Mouse (Mus musculus) adrenal gland, postnatal 14 days (tissue): ENCODE results near the gene Anxa3. TPM values are rescaled to one million over a fixed set of nuclear protein-coding genes. Genes with fewer than 3 reads are reported as not detected.

Source experiments
- DNase-seq: peaks from one replicate; pipeline ENCODE4 v3.0.0; 2021; ENCODE audit warnings: mixed read lengths
- long read RNA-seq, 2 experiments: library from polyadenylated mRNA; stranded (forward); transcript quantifications; one replicate each; pipeline ENCODE4 v2.0.0; 2021
- total RNA-seq: library from RNA; stranded (reverse); gene quantifications from 2 replicates; pipeline ENCODE4 v1.2.3, GENCODE M21; 2021

Anxa3 gene
- total RNA-seq, result 25.7 and 30.0 TPM in 2 replicates
- long read RNA-seq, experiment 1, transcript Anxa3-201 (13 exons, 1,595 nt), result major isoform, 20 of 21 reads
- long read RNA-seq, experiment 1, partial matches to known transcripts, result 0 of 21 reads
- long read RNA-seq, experiment 1, other reads (novel, unspliced or antisense), result 1 of 21 reads
- long read RNA-seq, experiment 2, transcript Anxa3-201 (13 exons, 1,595 nt), result major isoform, 28 of 37 reads
- long read RNA-seq, experiment 2, partial matches to known transcripts, result 2 of 37 reads
- long read RNA-seq, experiment 2, other reads (novel, unspliced or antisense), result 7 of 37 reads

- DNase-seq, result peak; percentile 62
Measured at GRCm38 (mm10) chr5:96792936-96793718, at the start of gene Anxa3. Anxa3 (plus strand) TSS chr5:96793339.

GRCm38 (mm10) chr5:96747195-96747984, 45.7 kb upstream of the Anxa3 start:
- DNase-seq, result no peak

DNA sequence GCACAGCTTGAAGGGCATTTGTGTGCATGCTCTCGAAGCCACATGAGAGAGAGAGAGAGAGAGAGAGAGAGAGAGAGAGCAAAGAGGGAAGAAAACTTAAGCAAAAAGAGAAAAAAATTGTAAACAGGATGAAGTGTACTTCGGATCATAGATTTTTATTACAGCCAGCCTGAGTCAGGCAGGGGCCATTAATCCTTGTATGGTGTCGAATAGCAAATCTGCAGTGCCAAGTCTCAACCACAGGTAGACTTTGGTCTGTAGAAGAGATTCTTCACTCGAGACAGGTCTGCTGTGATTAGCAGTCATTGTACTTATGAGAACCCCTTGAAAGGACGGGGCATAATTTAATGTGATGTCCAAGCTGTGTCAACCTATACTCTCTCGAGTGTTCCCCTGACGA, 35.5 kb upstream of the Anxa3 start:
- no peak for DNase-seq

GRCm38 (mm10) chr5:96762021-96762420, 31.1 kb upstream of the Anxa3 start:
- DNase-seq, result no peak

- peak; percentile 79 for DNase-seq
Measured at GRCm38 (mm10) chr5:96768846-96769471, 24.2 kb upstream of the Anxa3 start.

GRCm38 (mm10) chr5:96783506-96784288, 9.4 kb upstream of the Anxa3 start:
- no peak for DNase-seq

- DNase-seq, result no peak
Measured at GRCm38 (mm10) chr5:96785096-96785495, 8.0 kb upstream of the Anxa3 start.

GRCm38 (mm10) chr5:96792422-96792821, 717 bp upstream of the Anxa3 start:
- no peak for DNase-seq

DNA sequence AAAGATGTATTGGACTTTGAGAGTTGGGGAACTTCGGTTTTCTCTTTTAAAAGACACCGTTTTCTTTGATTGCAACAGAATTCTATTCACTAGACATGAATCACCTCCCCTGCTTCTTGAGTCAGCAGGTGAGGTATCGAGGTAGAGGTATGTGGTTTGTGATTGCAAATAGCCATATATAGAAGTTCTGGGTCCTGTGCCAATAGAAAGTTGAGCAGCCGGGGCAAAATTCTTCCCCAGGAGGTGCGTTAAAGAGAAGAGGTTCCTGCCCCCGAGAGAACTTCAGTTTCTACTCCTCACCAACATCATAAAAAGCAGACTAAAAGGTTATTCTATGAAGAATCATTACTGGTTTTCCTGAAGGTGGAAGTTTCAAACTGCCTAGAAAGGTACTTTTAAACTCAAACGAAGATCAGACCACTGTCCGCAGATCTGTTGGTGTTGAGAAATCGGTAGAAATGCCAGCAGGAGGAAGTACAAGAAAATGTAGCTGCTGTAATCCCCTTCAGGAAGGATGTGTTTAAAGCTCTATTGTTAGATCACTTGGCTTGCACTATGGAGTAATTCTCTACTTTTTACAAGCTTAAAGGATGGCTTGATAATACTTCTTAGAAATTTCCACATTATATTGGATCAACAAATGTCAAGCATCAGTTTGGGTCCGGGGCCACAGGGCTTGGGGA, 955 bp downstream of the Anxa3 start:
- DNase-seq, result no peak

DNA sequence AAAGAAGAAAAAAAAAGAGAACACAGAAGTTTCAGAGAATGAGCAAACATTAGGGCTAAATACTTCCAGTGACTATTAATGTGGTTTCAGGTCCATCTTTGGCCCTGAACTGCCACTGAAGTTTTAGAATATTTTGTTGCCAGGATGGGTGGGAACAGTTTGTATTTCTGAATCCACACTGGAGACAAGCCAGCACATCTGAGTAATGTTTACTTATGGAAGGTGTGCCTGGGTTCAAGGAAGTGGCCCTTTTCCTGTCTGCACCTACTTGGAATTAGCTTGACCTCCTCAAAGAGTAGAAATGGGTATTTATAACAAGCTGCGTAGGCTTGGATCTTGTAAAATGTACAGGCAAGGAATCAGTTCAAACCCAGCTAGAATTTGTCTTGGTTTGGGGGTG, 2.6 kb downstream of the Anxa3 start:
- DNase-seq, result no peak

GRCm38 (mm10) chr5:96797465-96797864, 4.3 kb downstream of the Anxa3 start:
- DNase-seq, result no peak

- DNase-seq, result no peak
Measured at GRCm38 (mm10) chr5:96799165-96799564, 6.0 kb downstream of the Anxa3 start.

- no peak for DNase-seq
Measured at GRCm38 (mm10) chr5:96799969-96800368, 6.8 kb downstream of the Anxa3 start.

GRCm38 (mm10) chr5:96802185-96802584, 9.0 kb downstream of the Anxa3 start:
- DNase-seq, result no peak

DNA sequence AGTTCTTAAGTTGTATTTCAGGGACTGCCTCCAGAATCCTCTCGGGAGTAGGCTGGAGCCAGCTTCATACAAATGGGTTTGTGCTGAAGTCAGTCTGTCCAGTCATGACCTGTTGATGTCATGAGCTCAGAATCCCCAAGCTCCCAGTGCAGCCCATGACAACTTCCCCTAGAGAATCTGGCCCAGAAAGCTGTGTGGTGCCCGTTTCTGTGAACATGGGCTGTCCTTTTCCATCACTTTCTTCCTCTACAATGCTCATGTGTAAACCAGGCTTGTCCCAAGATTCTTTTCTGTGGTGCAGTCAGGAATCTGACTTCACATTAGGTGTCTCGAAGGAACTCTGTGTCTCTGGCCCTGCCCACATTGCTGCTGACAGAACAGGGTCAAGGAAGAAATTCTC, 10.0 kb downstream of the Anxa3 start:
- DNase-seq, result no peak

GRCm38 (mm10) chr5:96804304-96804703, 11.2 kb downstream of the Anxa3 start:
- no peak for DNase-seq

- no peak for DNase-seq
Measured at GRCm38 (mm10) chr5:96804813-96805212, 11.7 kb downstream of the Anxa3 start.

DNA sequence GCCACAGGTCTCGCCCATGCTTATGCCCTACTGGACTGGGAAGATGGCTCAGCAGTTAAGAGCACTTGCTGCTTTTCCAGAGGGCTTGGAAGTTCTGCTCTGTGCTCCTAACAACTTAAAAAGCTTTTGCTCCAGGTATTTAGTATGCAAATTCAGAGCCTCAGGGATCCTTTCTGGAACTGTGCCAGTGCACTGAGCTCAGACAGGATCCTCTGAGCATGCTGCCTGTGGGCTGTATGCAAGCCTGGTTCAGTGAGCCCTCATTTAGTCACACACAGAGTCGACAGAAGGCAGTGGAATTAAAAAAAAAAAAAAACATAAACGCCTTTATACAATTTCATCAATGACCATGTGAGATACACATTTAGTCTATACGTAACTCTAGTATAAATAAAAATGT, 17.5 kb downstream of the Anxa3 start:
- no peak for DNase-seq

DNA sequence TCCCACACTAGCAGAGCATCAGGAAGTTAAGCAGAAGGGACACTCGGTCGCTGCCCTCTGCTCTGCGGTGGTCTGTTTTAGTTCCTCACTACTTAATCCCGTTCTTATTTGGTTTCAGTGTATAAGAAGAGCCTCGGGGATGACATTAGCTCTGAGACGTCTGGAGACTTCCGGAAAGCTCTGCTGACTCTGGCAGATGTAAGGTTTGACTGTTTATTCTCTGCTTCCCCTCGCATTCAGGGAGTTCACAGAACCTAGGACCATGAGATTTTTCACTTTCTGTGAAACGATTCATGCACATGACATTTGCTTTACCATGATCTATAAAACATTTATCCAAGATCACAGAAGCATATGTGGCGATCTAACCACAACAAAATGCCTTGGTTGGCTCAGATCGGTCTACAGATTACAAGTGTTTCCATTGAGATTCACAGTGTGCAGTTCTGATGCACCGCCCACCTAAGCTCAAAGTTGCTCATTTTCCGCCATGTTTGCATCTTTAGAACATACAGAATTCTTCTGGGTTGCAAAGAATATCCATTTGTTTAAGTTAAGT, 31.7 kb downstream of the Anxa3 start:
- no peak for DNase-seq

GRCm38 (mm10) chr5:96827176-96827575, 34.0 kb downstream of the Anxa3 start:
- DNase-seq, result no peak

- DNase-seq, result no peak
Measured at GRCm38 (mm10) chr5:96834338-96834737, 41.2 kb downstream of the Anxa3 start.
